ENCODE assay signal across 19 mouse cellular contexts in genomic region chr16:94599977-94600724, GRCm38 (mm10). TPM values are rescaled to one million over a fixed set of nuclear protein-coding genes. Genes with fewer than 3 reads are reported as not detected.
A peak's percentile ranks its signal among the peaks of the same experiment; 100 is the strongest.
DNase-seq lines count a peak whose midpoint lies in the region; ATAC-seq lines count a peak whose summit lies in the region.
"Had no signal": no experiment of that assay in that cellular context is flagged by ENCODE, and none has a peak within 500 bp of the region (broad histone marks: within the 10 kb centered on the region; RNA-seq: fewer than 3 reads in every experiment).

No protein-coding gene starts in this region.

- ATAC-seq in forebrain, embryonic 12.5 days (ENCODE audit: low FRiP score): no peak
- no peak for ATAC-seq in forebrain, embryonic 13.5 days
- no peak for ATAC-seq in heart, embryonic 16.5 days (replicated peaks; ENCODE audit: extremely low read depth, insufficient read depth, low FRiP score)
- ATAC-seq in megakaryocyte, adult 5-6 weeks (ENCODE audit: poor library complexity, severe bottlenecking): no peak
- peak; percentile 51; the same call in 1 of the 2 replicates for ATAC-seq in megakaryocyte-erythroid progenitor cell, adult 5-6 weeks (replicated peaks; ENCODE audit: low FRiP score, low TSS enrichment, poor library complexity, severe bottlenecking)
- ATAC-seq in midbrain, embryonic 16.5 days: no peak

- intact Hi-C loops in heart, postnatal 14 days (cut with DNase I): no loop called here

- no peak for DNase-seq in heart, postnatal 14 days
- DNase-seq: adrenal gland, adult 8-10 months; cerebellum, adult 18-20 months; cerebellum, postnatal 36 days; gastrocnemius, postnatal 14 days; kidney, postnatal 25 days; right cerebral cortex, postnatal 25 days had no signal

- H3K27ac ChIP-seq in forebrain, embryonic 12.5 days: 0 out of 2 replicates have a peak overlapping the region, but pooled peaks have one; percentile 25
- no peak overlapping the region for H3K27ac ChIP-seq in forebrain, embryonic 13.5 days
- peak overlapping the region; percentile 47 for H3K27ac ChIP-seq in heart, embryonic 16.5 days (ENCODE audit: low read length)
- no peak overlapping the region for H3K27ac ChIP-seq in midbrain, embryonic 16.5 days (ENCODE audit: low read length)
- H3K27ac ChIP-seq: embryonic facial prominence, embryonic 12.5 days; hindbrain, embryonic 10.5 days; liver, embryonic 14.5 days; neural tube, embryonic 12.5 days had no signal

- no peaks in the 10 kb centered on the region for H3K9me3 ChIP-seq in forebrain, embryonic 12.5 days
- no peaks in the 10 kb centered on the region for H3K9me3 ChIP-seq in forebrain, embryonic 13.5 days (replicated peaks)
- no peaks in the 10 kb centered on the region for H3K9me3 ChIP-seq in heart, embryonic 16.5 days (replicated peaks; ENCODE audit: control insufficient read depth, low read length)
- H3K9me3 ChIP-seq in megakaryocyte, embryonic 14.5 days: no peaks in the 10 kb centered on the region
- no peaks in the 10 kb centered on the region for H3K9me3 ChIP-seq in midbrain, embryonic 16.5 days (replicated peaks; ENCODE audit: control insufficient read depth, low read length, poor library complexity, severe bottlenecking)
- H3K9me3 ChIP-seq: embryonic facial prominence, embryonic 12.5 days; hindbrain, embryonic 10.5 days; limb, embryonic 13.5 days; neural tube, embryonic 12.5 days had no signal

- WGBS in forebrain, embryonic 12.5 days: 48% methylated on average over 6 of the region's 6 CpGs
- WGBS in forebrain, embryonic 13.5 days: 52% methylated on average over 6 of the region's 6 CpGs
- 26% methylated on average over 6 of the region's 6 CpGs for WGBS in heart, embryonic 16.5 days
- WGBS in midbrain, embryonic 16.5 days: 43% methylated on average over 6 of the region's 6 CpGs

- no peak overlapping the region for H3K9ac ChIP-seq in forebrain, embryonic 12.5 days
- no peak overlapping the region for H3K9ac ChIP-seq in forebrain, embryonic 13.5 days
- no peak overlapping the region for H3K9ac ChIP-seq in heart, embryonic 16.5 days (ENCODE audit: low read length)
- no peak overlapping the region for H3K9ac ChIP-seq in midbrain, embryonic 16.5 days (ENCODE audit: low read depth, low read length)
- H3K9ac ChIP-seq: embryonic facial prominence, embryonic 12.5 days; limb, embryonic 13.5 days; liver, embryonic 14.5 days; neural tube, embryonic 12.5 days had no signal

- H3K4me1 ChIP-seq in forebrain, embryonic 12.5 days: peaks cover 52% of the 10 kb centered on the region
- H3K4me1 ChIP-seq in forebrain, embryonic 13.5 days: peaks cover 57% of the 10 kb centered on the region
- peaks cover 75% of the 10 kb centered on the region for H3K4me1 ChIP-seq in heart, embryonic 16.5 days (ENCODE audit: control insufficient read depth, insufficient read depth, low read length)
- H3K4me1 ChIP-seq in megakaryocyte, embryonic 14.5 days: peaks cover 99% of the 10 kb centered on the region
- peaks cover 32% of the 10 kb centered on the region for H3K4me1 ChIP-seq in midbrain, embryonic 16.5 days (ENCODE audit: control insufficient read depth, insufficient read depth, low read length)

- no peak overlapping the region for H3K4me2 ChIP-seq in forebrain, embryonic 12.5 days
- H3K4me2 ChIP-seq in forebrain, embryonic 13.5 days: no peak overlapping the region
- H3K4me2 ChIP-seq in heart, embryonic 16.5 days (ENCODE audit: low read depth, low read length): no peak overlapping the region
- H3K4me2 ChIP-seq in midbrain, embryonic 16.5 days (ENCODE audit: low read length): no peak overlapping the region
- H3K4me2 ChIP-seq: embryonic facial prominence, embryonic 12.5 days had no signal

- H3K4me3 ChIP-seq in forebrain, embryonic 12.5 days (replicated peaks): no peak overlapping the region
- no peak overlapping the region for H3K4me3 ChIP-seq in forebrain, embryonic 13.5 days
- no peak overlapping the region for H3K4me3 ChIP-seq in heart, embryonic 16.5 days (ENCODE audit: low read length)
- peak overlapping the region; percentile 71 for H3K4me3 ChIP-seq in megakaryocyte, embryonic 14.5 days (replicated peaks)
- H3K4me3 ChIP-seq in midbrain, embryonic 16.5 days (ENCODE audit: low read depth, low read length): no peak overlapping the region
- H3K4me3 ChIP-seq: embryonic facial prominence, embryonic 12.5 days; hindbrain, embryonic 10.5 days; limb, embryonic 13.5 days; neural tube, embryonic 12.5 days had no signal

- no peaks in the 10 kb centered on the region for H3K36me3 ChIP-seq in forebrain, embryonic 12.5 days (replicated peaks)
- no peaks in the 10 kb centered on the region for H3K36me3 ChIP-seq in forebrain, embryonic 13.5 days (ENCODE audit: poor library complexity, severe bottlenecking)
- H3K36me3 ChIP-seq in heart, embryonic 16.5 days (ENCODE audit: control insufficient read depth, insufficient read depth): no peaks in the 10 kb centered on the region
- H3K36me3 ChIP-seq in megakaryocyte, embryonic 14.5 days (replicated peaks; ENCODE audit: low read length): peaks cover 7% of the 10 kb centered on the region
- no peaks in the 10 kb centered on the region for H3K36me3 ChIP-seq in midbrain, embryonic 16.5 days (ENCODE audit: control insufficient read depth, insufficient read depth, low read length)
- H3K36me3 ChIP-seq: embryonic facial prominence, embryonic 12.5 days; limb, embryonic 13.5 days; neural tube, embryonic 12.5 days had no signal

- H3K27me3 ChIP-seq in forebrain, embryonic 12.5 days: no peaks in the 10 kb centered on the region
- H3K27me3 ChIP-seq in forebrain, embryonic 13.5 days: no peaks in the 10 kb centered on the region
- no peaks in the 10 kb centered on the region for H3K27me3 ChIP-seq in heart, embryonic 16.5 days (ENCODE audit: control insufficient read depth, insufficient read depth, low read length)
- H3K27me3 ChIP-seq in megakaryocyte, embryonic 14.5 days (replicated peaks): no peaks in the 10 kb centered on the region
- H3K27me3 ChIP-seq in midbrain, embryonic 16.5 days (ENCODE audit: control insufficient read depth, insufficient read depth, low read depth, low read length): no peaks in the 10 kb centered on the region
- H3K27me3 ChIP-seq: embryonic facial prominence, embryonic 12.5 days; limb, embryonic 13.5 days; neural tube, embryonic 12.5 days had no signal

RNA-seq across cellular contexts. Expression of gene Dyrk1a, which starts 30.3 kb away (rescaled TPM):
- polyA plus RNA-seq in forebrain, embryonic 12.5 days (2016; fragmentation: Nextera tagmentation; extraction: Ambion mirVana): 12.0 and 12.8 TPM in 2 replicates
- polyA plus RNA-seq in forebrain, embryonic 13.5 days (2015; fragmentation: Nextera tagmentation; extraction: Ambion mirVana): 12.7 and 14.5 TPM in 2 replicates
- polyA plus RNA-seq in heart, embryonic 16.5 days (2015; fragmentation: Nextera tagmentation; extraction: Ambion mirVana): 7.8 and 8.1 TPM in 2 replicates
- 10 to 100 TPM; 68.6 to 69.6 TPM for total RNA-seq in heart, postnatal 14 days (2021)
- polyA plus RNA-seq in megakaryocyte, embryonic 14.5 days (2012; ENCODE audit: insufficient read depth, low replicate concordance): 5.9 and 6.5 TPM in 2 replicates
- 65.9 and 67.4 TPM in 2 replicates for total RNA-seq in megakaryocyte, adult 5-6 weeks (2015)
- 62.2 and 66.8 TPM in 2 replicates for total RNA-seq in megakaryocyte, adult 5-6 weeks (2017)
- total RNA-seq in megakaryocyte-erythroid progenitor cell, adult 5-6 weeks (2014; fragmentation: Nextera tagmentation): 39.5 and 43.9 TPM in 2 replicates
- 59.8 and 62.4 TPM in 2 replicates for total RNA-seq in megakaryocyte-erythroid progenitor cell, adult 5-6 weeks (2017)
- polyA plus RNA-seq in midbrain, embryonic 16.5 days (2015; fragmentation: Nextera tagmentation; extraction: Ambion mirVana): 12.0 and 12.4 TPM in 2 replicates

Comparison
In these comparisons a context has a peak if more than half of its experiments do, and no peak if none do; other contexts are left out.
1. H3K27ac ChIP-seq: peak in forebrain, embryonic 12.5 days (single experiment) and heart, embryonic 16.5 days (single experiment); none in forebrain, embryonic 13.5 days (single experiment) and midbrain, embryonic 16.5 days (single experiment).